Mouse (Mus musculus) kidney, postnatal 14 days (tissue): Measurements from ENCODE around the gene Naa35.

Experiments
- DNase-seq: peaks from one replicate; pipeline ENCODE4 v3.0.0; 2022; ENCODE audit warnings: mixed read lengths

Naa35 gene

GRCm38 (mm10) chr13:59672248-59672647 lies 87.2 kb downstream of the Naa35 start:
- DNase-seq = no peak

- DNase-seq = no peak
Measured at GRCm38 (mm10) chr13:59673597-59673996, 88.5 kb downstream of the Naa35 start.

GRCm38 (mm10) chr13:59674215-59674614 lies 89.2 kb downstream of the Naa35 start:
- DNase-seq = no peak

- peak; percentile 11 for DNase-seq
Measured at GRCm38 (mm10) chr13:59674761-59675150, 89.7 kb downstream of the Naa35 start.

GRCm38 (mm10) chr13:59675151-59676011 lies 90.3 kb downstream of the Naa35 start, which contains the start of gene Golm1:
TSS of gene Golm1 (minus strand) at chr13:59675811.
- peak; percentile 76 for DNase-seq

GRCm38 (mm10) chr13:59676316-59677229 lies 91.5 kb downstream of the Naa35 start:
- no peak for DNase-seq

- no peak for DNase-seq
Measured at GRCm38 (mm10) chr13:59679306-59679705, 94.2 kb downstream of the Naa35 start.

- DNase-seq = no peak
Measured at GRCm38 (mm10) chr13:59679908-59680307, 94.8 kb downstream of the Naa35 start.

GRCm38 (mm10) chr13:59682629-59683028 lies 97.6 kb downstream of the Naa35 start:
- no peak for DNase-seq

- DNase-seq = no peak
Measured at GRCm38 (mm10) chr13:59685236-59685635, 100.2 kb downstream of the Naa35 start.
